Mouse (Mus musculus): ENCODE data around the gene Asic5. TPM values are rescaled to one million over a fixed set of nuclear protein-coding genes. Genes with fewer than 3 reads are reported as not detected.

Gene Asic5
- polyA plus RNA-seq, 1 experiment from 2014 or later = not detected

- Histone ChIP-seq H3K4me1 (no peaks in the 10 kb centered on the region), H3K36me3 (no peaks in the 10 kb centered on the region), H3K27me3 (replicated peaks) (no peaks in the 10 kb centered on the region), H3K4me2 (replicated peaks) (no peak overlapping the region), H3K9me3 (no peaks in the 10 kb centered on the region), H3K9ac (no peak overlapping the region), H3K27ac (no peak overlapping the region), H3K4me3 (no peak overlapping the region)
- ATAC-seq (ENCODE audit: low FRiP score, low read depth) = no peak
- 84% methylated on average over 3 of the region's 3 CpGs for WGBS
Measured at GRCm38 (mm10) chr3:82023065-82023464, 41.0 kb downstream of the Asic5 start.

- no peak overlapping the region for H3K9ac ChIP-seq
- no peaks in the 10 kb centered on the region for H3K36me3 ChIP-seq
- H3K27me3 ChIP-seq (replicated peaks) = no peaks in the 10 kb centered on the region
- no peak overlapping the region for H3K4me3 ChIP-seq
- H3K9me3 ChIP-seq = no peaks in the 10 kb centered on the region
- no peaks in the 10 kb centered on the region for H3K4me1 ChIP-seq
- H3K27ac ChIP-seq = no peak overlapping the region
- H3K4me2 ChIP-seq (replicated peaks) = no peak overlapping the region
- ATAC-seq (ENCODE audit: low FRiP score, low read depth) = no peak
- WGBS = 79% methylated on average over 1 of the region's 1 CpGs
Measured at GRCm38 (mm10) chr3:82027286-82027685, 45.2 kb downstream of the Asic5 start.

- ATAC-seq (ENCODE audit: low FRiP score, low read depth) = peak; percentile 81
- no peak overlapping the region for H3K4me2 ChIP-seq (replicated peaks)
- no peaks in the 10 kb centered on the region for H3K36me3 ChIP-seq
- H3K9ac ChIP-seq = no peak overlapping the region
- H3K27me3 ChIP-seq (replicated peaks) = no peaks in the 10 kb centered on the region
- no peak overlapping the region for H3K27ac ChIP-seq
- no peaks in the 10 kb centered on the region for H3K4me1 ChIP-seq
- H3K9me3 ChIP-seq = no peaks in the 10 kb centered on the region
- H3K4me3 ChIP-seq = no peak overlapping the region
- 2% methylated on average over 3 of the region's 3 CpGs for WGBS
Measured at GRCm38 (mm10) chr3:82029229-82029628, 47.1 kb downstream of the Asic5 start.

GRCm38 (mm10) chr3:82030008-82030748, 48.1 kb downstream of the Asic5 start:
- Histone ChIP-seq H3K9ac (no peak overlapping the region), H3K27me3 (replicated peaks) (no peaks in the 10 kb centered on the region), H3K4me3 (no peak overlapping the region), H3K27ac (no peak overlapping the region), H3K4me1 (no peaks in the 10 kb centered on the region), H3K4me2 (replicated peaks) (no peak overlapping the region), H3K36me3 (no peaks in the 10 kb centered on the region), H3K9me3 (no peaks in the 10 kb centered on the region)
- 82% methylated on average over 1 of the region's 1 CpGs for WGBS
- ATAC-seq (ENCODE audit: low FRiP score, low read depth) = no peak

- WGBS = 90% methylated on average over 2 of the region's 2 CpGs
- no peak overlapping the region for H3K4me3 ChIP-seq
Measured at GRCm38 (mm10) chr3:82036262-82037044, 54.4 kb downstream of the Asic5 start.

GRCm38 (mm10) chr3:82043676-82044075, 61.6 kb downstream of the Asic5 start:
- H3K4me1 ChIP-seq = no peaks in the 10 kb centered on the region
- no peak for ATAC-seq (ENCODE audit: low FRiP score, low read depth)
- H3K9me3 ChIP-seq = no peaks in the 10 kb centered on the region
- 87% methylated on average over 6 of the region's 6 CpGs for WGBS
- no peak overlapping the region for H3K4me2 ChIP-seq (replicated peaks)
- H3K9ac ChIP-seq = no peak overlapping the region
- no peaks in the 10 kb centered on the region for H3K27me3 ChIP-seq (replicated peaks)
- no peak overlapping the region for H3K4me3 ChIP-seq
- no peaks in the 10 kb centered on the region for H3K36me3 ChIP-seq
- no peak overlapping the region for H3K27ac ChIP-seq

More at GRCm38 (mm10) chr3:82036262-82037044, 54.4 kb downstream of the Asic5 start:
- Histone ChIP-seq H3K36me3 (no peaks in the 10 kb centered on the region), H3K27me3 (replicated peaks) (no peaks in the 10 kb centered on the region), H3K9ac (no peak overlapping the region), H3K4me1 (no peaks in the 10 kb centered on the region), H3K4me2 (replicated peaks) (no peak overlapping the region), H3K9me3 (no peaks in the 10 kb centered on the region), H3K27ac (no peak overlapping the region)
- ATAC-seq (ENCODE audit: low FRiP score, low read depth) = no peak

GRCm38 (mm10) chr3:82044902-82045301, 62.8 kb downstream of the Asic5 start:
- no peak overlapping the region for H3K9ac ChIP-seq
- no peak for ATAC-seq (ENCODE audit: low FRiP score, low read depth)
- H3K4me1 ChIP-seq = no peaks in the 10 kb centered on the region
- WGBS = 86% methylated on average over 5 of the region's 5 CpGs
- no peak overlapping the region for H3K4me3 ChIP-seq
- no peaks in the 10 kb centered on the region for H3K36me3 ChIP-seq
- no peaks in the 10 kb centered on the region for H3K9me3 ChIP-seq
- H3K27ac ChIP-seq = no peak overlapping the region
- H3K27me3 ChIP-seq (replicated peaks) = no peaks in the 10 kb centered on the region
- no peak overlapping the region for H3K4me2 ChIP-seq (replicated peaks)

- H3K4me3 ChIP-seq = no peak overlapping the region
- H3K36me3 ChIP-seq = no peaks in the 10 kb centered on the region
- no peak for ATAC-seq (ENCODE audit: low FRiP score, low read depth)
- H3K9me3 ChIP-seq = no peaks in the 10 kb centered on the region
- no peak overlapping the region for H3K27ac ChIP-seq
- no peak overlapping the region for H3K4me2 ChIP-seq (replicated peaks)
- H3K27me3 ChIP-seq (replicated peaks) = no peaks in the 10 kb centered on the region
- WGBS = 93% methylated on average over 8 of the region's 8 CpGs
- no peak overlapping the region for H3K9ac ChIP-seq
- H3K4me1 ChIP-seq = no peaks in the 10 kb centered on the region
Measured at GRCm38 (mm10) chr3:82046087-82046486, 64.0 kb downstream of the Asic5 start.

GRCm38 (mm10) chr3:82047100-82047753, 65.1 kb downstream of the Asic5 start:
- Histone ChIP-seq H3K27ac (no peak overlapping the region), H3K4me1 (no peaks in the 10 kb centered on the region), H3K4me2 (replicated peaks) (no peak overlapping the region), H3K9me3 (no peaks in the 10 kb centered on the region), H3K36me3 (no peaks in the 10 kb centered on the region), H3K4me3 (no peak overlapping the region), H3K9ac (no peak overlapping the region), H3K27me3 (replicated peaks) (no peaks in the 10 kb centered on the region)
- WGBS = 38% methylated on average over 8 of the region's 8 CpGs
- ATAC-seq (ENCODE audit: low FRiP score, low read depth) = peak; percentile 82; the same call in 1 of the 2 replicates

- peak; percentile 33; the same call in 1 of the 2 replicates for ATAC-seq (ENCODE audit: low FRiP score, low read depth)
- H3K36me3 ChIP-seq = no peaks in the 10 kb centered on the region
- H3K4me1 ChIP-seq = no peaks in the 10 kb centered on the region
- H3K4me2 ChIP-seq (replicated peaks) = no peak overlapping the region
- H3K27ac ChIP-seq = no peak overlapping the region
- no peak overlapping the region for H3K9ac ChIP-seq
- no peaks in the 10 kb centered on the region for H3K27me3 ChIP-seq (replicated peaks)
- WGBS = 62% methylated on average over 4 of the region's 4 CpGs
- no peak overlapping the region for H3K4me3 ChIP-seq
- H3K9me3 ChIP-seq = no peaks in the 10 kb centered on the region
Measured at GRCm38 (mm10) chr3:82048078-82048477, 66.0 kb downstream of the Asic5 start.

- Histone ChIP-seq H3K9ac (no peak overlapping the region), H3K4me1 (no peaks in the 10 kb centered on the region), H3K4me3 (no peak overlapping the region), H3K27ac (no peak overlapping the region), H3K9me3 (no peaks in the 10 kb centered on the region), H3K36me3 (no peaks in the 10 kb centered on the region), H3K4me2 (replicated peaks) (no peak overlapping the region), H3K27me3 (replicated peaks) (no peaks in the 10 kb centered on the region)
- 65% methylated on average over 7 of the region's 7 CpGs for WGBS
- no peak for ATAC-seq (ENCODE audit: low FRiP score, low read depth)
Measured at GRCm38 (mm10) chr3:82048681-82049080, 66.6 kb downstream of the Asic5 start.

- no peak overlapping the region for H3K4me2 ChIP-seq (replicated peaks)
- H3K27ac ChIP-seq = no peak overlapping the region
- no peaks in the 10 kb centered on the region for H3K9me3 ChIP-seq
- no peaks in the 10 kb centered on the region for H3K4me1 ChIP-seq
- no peak overlapping the region for H3K9ac ChIP-seq
- H3K27me3 ChIP-seq (replicated peaks) = no peaks in the 10 kb centered on the region
- no peaks in the 10 kb centered on the region for H3K36me3 ChIP-seq
- no peak overlapping the region for H3K4me3 ChIP-seq
- ATAC-seq (ENCODE audit: low FRiP score, low read depth) = no peak
Measured at GRCm38 (mm10) chr3:82051468-82051867, 69.4 kb downstream of the Asic5 start.
